Mouse (Mus musculus) lung, embryonic 15.5 days (tissue): ENCODE measurements around the gene Ephb1. TPM values are rescaled to one million over a fixed set of nuclear protein-coding genes. Genes with fewer than 3 reads are reported as not detected.

Experiments
- ATAC-seq: fragments of 200-750 bp; cut with Nextera tagmentation; 2 replicates; pipeline ENCODE4 v1.8.0; 2017; ENCODE audit warnings: moderate number of reproducible peaks, borderline replicate concordance; ENCODE audit not compliant: low FRiP score, low TSS enrichment; ENCODE audit errors: extremely low read depth
- H3K27ac ChIP-seq: fragments of 300-500 bp; sonication (generic); 2 replicates; pipeline ENCODE4 v1.5.1; 2015; ENCODE audit warnings: moderate library complexity, mild to moderate bottlenecking, inconsistent platforms
- H3K27me3 ChIP-seq: fragments of 300-500 bp; sonication (generic); 2 replicates; pipeline ENCODE4 v1.6.1; 2015; ENCODE audit warnings: inconsistent platforms
- H3K36me3 ChIP-seq: fragments of 300-500 bp; sonication (generic); 2 replicates; pipeline ENCODE4 v1.6.1; 2015; ENCODE audit warnings: inconsistent platforms
- H3K4me1 ChIP-seq: fragments of 300-500 bp; sonication (generic); 2 replicates; pipeline ENCODE4 v1.6.1; 2015; ENCODE audit warnings: inconsistent platforms
- H3K4me2 ChIP-seq: fragments of 300-500 bp; sonication (generic); 2 replicates; pipeline ENCODE4 v1.6.1; 2015; ENCODE audit warnings: inconsistent platforms, mild to moderate bottlenecking, moderate library complexity
- H3K4me3 ChIP-seq: fragments of 300-500 bp; sonication (generic); 2 replicates; pipeline ENCODE4 v1.5.1; 2015; ENCODE audit warnings: mild to moderate bottlenecking, inconsistent platforms
- H3K9ac ChIP-seq: fragments of 300-500 bp; sonication (generic); 2 replicates; pipeline ENCODE4 v1.6.1; 2015; ENCODE audit warnings: inconsistent platforms
- H3K9me3 ChIP-seq: fragments of 300-500 bp; sonication (generic); 2 replicates; pipeline ENCODE4 v1.6.1; 2016; ENCODE audit warnings: inconsistent platforms
- WGBS: fragments of 180-500 bp; shearing (Covaris S2); methylation state at CpG from one replicate; pipeline ENCODE4 v1.1.7; 2015; 5-methylcytosine and 5-hydroxymethylcytosine counted together
- polyA plus RNA-seq: library from polyadenylated mRNA; unstranded; fragments of >200 nt; fragmentation: Nextera tagmentation; extraction: Ambion mirVana; gene quantifications from 2 replicates; pipeline ENCODE4 v1.2.1, GENCODE M21; 2015

Ephb1 gene
- polyA plus RNA-seq, 1 experiment from 2014 or later: 1.8 TPM

GRCm38 (mm10) chr9:102300985-102301384 is 53.5 kb downstream of the Ephb1 start:
- Histone ChIP-seq H3K27ac (no peak overlapping the region), H3K27me3 (no peaks in the 10 kb centered on the region), H3K4me3 (no peak overlapping the region), H3K9ac (no peak overlapping the region), H3K4me2 (no peak overlapping the region), H3K36me3 (no peaks in the 10 kb centered on the region), H3K9me3 (no peaks in the 10 kb centered on the region), H3K4me1 (no peaks in the 10 kb centered on the region)
- WGBS: 90% methylated on average over 4 of the region's 4 CpGs
- no peak for ATAC-seq

- no peak for ATAC-seq
- WGBS: 78% methylated on average over 8 of the region's 8 CpGs
- H3K4me2 ChIP-seq: no peak overlapping the region
- no peak overlapping the region for H3K9ac ChIP-seq
- no peaks in the 10 kb centered on the region for H3K9me3 ChIP-seq
- no peaks in the 10 kb centered on the region for H3K36me3 ChIP-seq
- H3K4me3 ChIP-seq: no peak overlapping the region
- H3K4me1 ChIP-seq: no peaks in the 10 kb centered on the region
- H3K27me3 ChIP-seq: no peaks in the 10 kb centered on the region
- no peak overlapping the region for H3K27ac ChIP-seq
Measured at GRCm38 (mm10) chr9:102298741-102299140, 55.8 kb downstream of the Ephb1 start.

- H3K27ac ChIP-seq: no peak overlapping the region
- no peak overlapping the region for H3K4me2 ChIP-seq
- H3K9ac ChIP-seq: no peak overlapping the region
- 74% methylated on average over 5 of the region's 5 CpGs for whole genome bisulfite sequencing
- H3K9me3 ChIP-seq: no peaks in the 10 kb centered on the region
- no peak for ATAC-seq
- no peaks in the 10 kb centered on the region for H3K4me1 ChIP-seq
- H3K36me3 ChIP-seq: no peaks in the 10 kb centered on the region
- no peak overlapping the region for H3K4me3 ChIP-seq
- H3K27me3 ChIP-seq: no peaks in the 10 kb centered on the region
Measured at GRCm38 (mm10) chr9:102297986-102298385, 56.5 kb downstream of the Ephb1 start.

- Histone ChIP-seq H3K27me3 (no peaks in the 10 kb centered on the region), H3K27ac (no peak overlapping the region), H3K4me2 (no peak overlapping the region), H3K4me3 (no peak overlapping the region), H3K9ac (no peak overlapping the region), H3K4me1 (no peaks in the 10 kb centered on the region), H3K36me3 (no peaks in the 10 kb centered on the region), H3K9me3 (no peaks in the 10 kb centered on the region)
- ATAC-seq: no peak
- 65% methylated on average over 3 of the region's 3 CpGs for WGBS
Measured at GRCm38 (mm10) chr9:102297176-102297575, 57.3 kb downstream of the Ephb1 start.

- Histone ChIP-seq H3K4me1 (no peaks in the 10 kb centered on the region), H3K9ac (no peak overlapping the region), H3K27me3 (no peaks in the 10 kb centered on the region), H3K36me3 (no peaks in the 10 kb centered on the region), H3K27ac (no peak overlapping the region), H3K4me2 (no peak overlapping the region), H3K9me3 (no peaks in the 10 kb centered on the region), H3K4me3 (no peak overlapping the region)
- 56% methylated on average over 3 of the region's 3 CpGs for WGBS
- no peak for ATAC-seq
Measured at GRCm38 (mm10) chr9:102293605-102294004, 60.9 kb downstream of the Ephb1 start.

DNA sequence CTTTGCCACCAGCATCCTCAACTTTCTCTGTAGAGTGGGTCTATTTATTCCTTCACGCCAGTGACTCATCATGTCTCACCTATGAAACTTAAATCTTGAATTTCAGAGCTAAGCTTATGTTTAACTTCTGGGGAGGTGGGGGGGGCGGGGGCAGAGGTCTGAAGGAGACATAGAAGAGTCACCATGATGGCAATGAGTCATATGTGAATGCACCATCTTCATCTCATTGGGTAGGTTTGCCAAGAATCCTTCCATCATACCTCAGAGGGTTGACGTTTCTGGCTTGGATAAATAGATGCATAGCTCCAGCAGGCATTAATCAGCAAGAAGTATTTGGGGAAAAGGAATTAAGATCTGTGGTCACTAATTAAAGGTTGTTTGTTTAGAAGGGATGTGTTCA is 63.3 kb downstream of the Ephb1 start:
- no peak for ATAC-seq
- WGBS: 62% methylated on average over 3 of the region's 3 CpGs
- H3K4me2 ChIP-seq: no peak overlapping the region
- no peaks in the 10 kb centered on the region for H3K27me3 ChIP-seq
- no peaks in the 10 kb centered on the region for H3K36me3 ChIP-seq
- H3K4me3 ChIP-seq: no peak overlapping the region
- H3K9ac ChIP-seq: no peak overlapping the region
- no peak overlapping the region for H3K27ac ChIP-seq
- H3K4me1 ChIP-seq: no peaks in the 10 kb centered on the region
- no peaks in the 10 kb centered on the region for H3K9me3 ChIP-seq

DNA sequence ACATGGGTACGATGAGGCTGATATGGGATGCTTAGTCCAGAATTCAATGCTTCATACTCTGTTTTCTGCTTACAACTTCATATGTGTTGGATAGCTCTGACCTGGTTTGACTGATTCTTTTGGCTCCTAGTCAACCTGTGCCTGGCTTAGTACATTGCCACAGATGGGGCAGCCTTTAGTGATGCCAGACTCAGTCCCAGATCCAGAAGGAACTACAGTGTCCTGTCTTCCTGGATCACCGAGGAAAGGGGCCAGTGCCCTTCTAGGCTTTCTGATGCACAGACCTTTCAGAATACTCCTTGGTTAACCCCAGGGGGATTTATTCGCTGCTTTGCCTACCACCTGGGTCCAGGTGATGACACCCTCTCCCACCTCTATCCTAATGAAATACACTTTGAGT is 66.1 kb downstream of the Ephb1 start:
- no peaks in the 10 kb centered on the region for H3K4me1 ChIP-seq
- 90% methylated on average over 3 of the region's 3 CpGs for WGBS
- no peak overlapping the region for H3K4me2 ChIP-seq
- no peak for ATAC-seq
- H3K27ac ChIP-seq: no peak overlapping the region
- H3K4me3 ChIP-seq: no peak overlapping the region
- no peak overlapping the region for H3K9ac ChIP-seq
- H3K36me3 ChIP-seq: no peaks in the 10 kb centered on the region
- H3K27me3 ChIP-seq: no peaks in the 10 kb centered on the region
- H3K9me3 ChIP-seq: peaks cover 2% of the 10 kb centered on the region; the same call in 1 of the 2 replicates

GRCm38 (mm10) chr9:102275931-102276330 is 78.6 kb downstream of the Ephb1 start:
- H3K27ac ChIP-seq: no peak overlapping the region
- H3K36me3 ChIP-seq: no peaks in the 10 kb centered on the region
- no peak overlapping the region for H3K4me2 ChIP-seq
- WGBS: 77% methylated on average over 3 of the region's 3 CpGs
- H3K9me3 ChIP-seq: no peaks in the 10 kb centered on the region
- no peak for ATAC-seq
- H3K27me3 ChIP-seq: no peaks in the 10 kb centered on the region
- H3K4me3 ChIP-seq: no peak overlapping the region
- H3K9ac ChIP-seq: no peak overlapping the region
- H3K4me1 ChIP-seq: no peaks in the 10 kb centered on the region

- H3K4me1 ChIP-seq: no peaks in the 10 kb centered on the region
- no peak overlapping the region for H3K27ac ChIP-seq
- no peaks in the 10 kb centered on the region for H3K36me3 ChIP-seq
- H3K4me2 ChIP-seq: no peak overlapping the region
- H3K4me3 ChIP-seq: no peak overlapping the region
- no peak overlapping the region for H3K9ac ChIP-seq
- ATAC-seq: no peak
- H3K27me3 ChIP-seq: no peaks in the 10 kb centered on the region
- H3K9me3 ChIP-seq: no peaks in the 10 kb centered on the region
- WGBS: 55% methylated on average over 8 of the region's 8 CpGs
Measured at GRCm38 (mm10) chr9:102274016-102274415, 80.5 kb downstream of the Ephb1 start.

- WGBS: 63% methylated on average over 6 of the region's 6 CpGs
- H3K27me3 ChIP-seq: no peaks in the 10 kb centered on the region
- H3K4me1 ChIP-seq: no peaks in the 10 kb centered on the region
- H3K36me3 ChIP-seq: no peaks in the 10 kb centered on the region
- no peak overlapping the region for H3K4me2 ChIP-seq
- H3K27ac ChIP-seq: no peak overlapping the region
- H3K9me3 ChIP-seq: no peaks in the 10 kb centered on the region
- ATAC-seq: no peak
- no peak overlapping the region for H3K9ac ChIP-seq
- H3K4me3 ChIP-seq: no peak overlapping the region
Measured at GRCm38 (mm10) chr9:102273469-102273808, 81.1 kb downstream of the Ephb1 start.

DNA sequence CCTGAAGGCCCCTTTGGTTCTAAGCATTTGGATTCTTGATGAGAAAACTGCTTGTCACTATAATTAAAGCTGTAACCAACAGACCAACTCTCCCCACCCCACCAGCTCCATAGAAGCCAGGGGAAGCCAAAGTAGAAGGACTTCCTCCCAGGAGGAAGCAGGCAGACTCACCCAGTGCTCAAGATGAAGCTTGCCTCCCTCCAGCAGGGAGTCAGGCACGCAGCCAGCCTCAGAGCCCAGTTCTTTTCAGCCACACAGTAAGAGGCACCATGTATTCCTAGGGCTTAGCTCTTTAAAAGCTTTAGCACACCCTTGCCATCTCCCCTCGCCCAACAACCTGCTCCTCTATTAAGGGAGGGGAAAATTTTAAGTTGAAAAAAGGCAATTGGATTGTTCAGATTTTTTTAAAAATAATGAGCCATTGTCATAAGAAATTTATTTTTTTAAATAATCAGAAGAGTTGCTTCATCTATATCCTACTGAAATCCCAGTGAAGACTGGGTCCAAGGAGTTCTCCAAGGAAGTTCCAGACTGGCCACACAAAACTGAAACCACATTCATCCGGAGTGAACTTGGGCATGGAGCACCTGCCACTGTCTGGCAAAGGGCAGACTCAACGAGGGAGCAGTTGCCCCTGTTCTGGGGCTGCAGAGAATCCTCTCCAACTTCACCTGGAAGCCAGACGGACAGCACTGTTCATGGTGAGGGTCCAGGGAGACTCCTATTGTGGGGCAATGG is 81.6 kb downstream of the Ephb1 start:
- Histone ChIP-seq H3K4me1 (peaks cover 2% of the 10 kb centered on the region; the same call in 1 of the 2 replicates), H3K27me3 (no peaks in the 10 kb centered on the region)
- ATAC-seq: no peak

GRCm38 (mm10) chr9:102270496-102270895 is 84.0 kb downstream of the Ephb1 start:
- H3K9ac ChIP-seq: no peak overlapping the region
- H3K9me3 ChIP-seq: no peaks in the 10 kb centered on the region

More for the DNA sequence above, 81.6 kb downstream of the Ephb1 start:
- Histone ChIP-seq H3K4me3 (no peak overlapping the region), H3K9me3 (no peaks in the 10 kb centered on the region), H3K36me3 (no peaks in the 10 kb centered on the region), H3K9ac (no peak overlapping the region), H3K27ac (no peak overlapping the region), H3K4me2 (no peak overlapping the region)
- 58% methylated on average over 5 of the region's 5 CpGs for WGBS

More at GRCm38 (mm10) chr9:102270496-102270895, 84.0 kb downstream of the Ephb1 start:
- WGBS: 40% methylated on average over 5 of the region's 5 CpGs
- Histone ChIP-seq H3K36me3 (no peaks in the 10 kb centered on the region), H3K4me1 (peaks cover 10% of the 10 kb centered on the region; the same call in 1 of the 2 replicates), H3K4me3 (no peak overlapping the region), H3K4me2 (no peak overlapping the region), H3K27me3 (no peaks in the 10 kb centered on the region), H3K27ac (no peak overlapping the region)
- no peak for ATAC-seq
